Mouse (Mus musculus) ovary, adult 18-20 months (tissue): Measurements from ENCODE around the gene Raet1e.
"Not testable (repeated sequence)": the region's sequence is repeated elsewhere in the genome, so short reads cannot be mapped to it uniquely, and the experiment has no call there.

ENCODE experiments used
- DNase-seq: peaks from one replicate; pipeline ENCODE4 v3.0.0; 2022; ENCODE audit warnings: low spot score, mixed read lengths

The Raet1e gene

GRCm38 (mm10) chr10:22273684-22274305 lies 115.4 kb downstream of the Raet1e start:
- DNase-seq, result no peak

GRCm38 (mm10) chr10:22274445-22275057 lies 116.2 kb downstream of the Raet1e start:
- no peak for DNase-seq

GRCm38 (mm10) chr10:22278468-22278867 lies 120.1 kb downstream of the Raet1e start:
- DNase-seq, result not testable (repeated sequence)

GRCm38 (mm10) chr10:22282816-22283215 lies 124.4 kb downstream of the Raet1e start:
- no peak for DNase-seq

- DNase-seq, result no peak
These were observed 137.3 kb downstream of the Raet1e start for GRCm38 (mm10) chr10:22295676-22296075.

DNA sequence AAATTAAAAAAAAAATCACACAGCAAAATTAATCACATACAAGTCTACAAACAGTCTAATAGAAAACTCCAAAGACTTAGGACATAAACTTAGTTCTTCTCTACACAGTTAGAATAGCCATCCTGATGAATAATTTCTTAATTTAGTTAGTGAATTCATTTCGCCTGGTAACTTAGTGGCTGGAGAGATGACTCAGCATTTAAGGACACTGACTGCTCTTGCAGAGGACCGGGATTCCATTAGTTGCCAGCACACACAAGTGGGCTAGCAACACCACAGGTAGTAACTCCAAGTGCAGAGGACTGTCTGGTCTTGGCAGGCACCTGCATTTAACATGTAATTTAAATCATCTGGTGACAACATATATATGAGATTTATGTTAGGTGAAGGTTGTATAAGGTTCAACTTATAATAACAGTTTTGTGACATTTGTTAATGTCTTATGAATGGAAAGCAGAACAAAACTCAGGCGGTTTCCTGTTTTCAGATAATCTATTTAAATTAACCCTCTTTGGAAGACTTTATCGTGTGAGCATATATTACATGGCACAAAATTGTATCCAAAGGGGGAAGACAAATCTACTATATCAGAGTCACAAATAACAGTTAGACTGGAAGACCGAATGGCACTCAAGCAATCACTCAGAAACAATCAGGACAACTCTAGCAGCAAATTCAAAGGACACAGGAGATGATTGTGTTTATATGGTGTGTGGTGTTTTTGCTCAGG lies 138.8 kb downstream of the Raet1e start:
- no peak for DNase-seq

DNA sequence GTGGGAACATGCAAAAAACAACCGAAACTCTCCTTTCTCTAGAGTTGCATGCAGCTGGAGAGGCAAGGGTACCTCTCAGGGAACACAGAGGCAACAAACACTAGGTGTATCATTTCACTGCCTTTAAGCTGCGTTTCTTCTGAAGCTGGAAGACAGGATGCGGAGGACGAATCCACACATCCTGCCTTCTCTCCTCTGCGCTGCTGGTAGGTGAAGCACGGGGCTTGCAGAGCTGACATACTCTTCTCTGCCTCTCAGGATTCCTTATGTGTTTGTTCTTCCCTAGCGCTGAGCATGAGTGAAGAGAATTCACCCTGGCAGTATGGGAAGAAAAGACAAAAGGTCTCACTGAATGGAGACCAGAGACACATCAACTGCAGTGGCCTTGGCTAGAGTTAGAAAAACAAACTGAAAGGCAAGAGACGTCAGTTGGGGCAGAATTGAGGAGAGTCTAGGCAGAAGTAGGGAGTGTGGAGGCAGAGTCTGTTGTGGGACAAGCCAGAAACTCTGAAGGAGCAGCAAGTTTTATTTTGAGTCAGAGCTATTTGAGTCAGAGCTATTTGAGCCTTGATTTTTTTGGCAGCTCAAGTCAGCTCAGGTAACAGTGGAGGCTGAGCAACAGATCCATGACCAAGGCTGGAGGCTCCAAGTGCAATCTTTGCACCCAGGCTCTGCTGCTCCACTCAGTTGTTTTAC lies 139.5 kb downstream of the Raet1e start:
- no peak for DNase-seq

- no peak for DNase-seq
These were observed 141.0 kb downstream of the Raet1e start for GRCm38 (mm10) chr10:22299324-22299723.

DNA sequence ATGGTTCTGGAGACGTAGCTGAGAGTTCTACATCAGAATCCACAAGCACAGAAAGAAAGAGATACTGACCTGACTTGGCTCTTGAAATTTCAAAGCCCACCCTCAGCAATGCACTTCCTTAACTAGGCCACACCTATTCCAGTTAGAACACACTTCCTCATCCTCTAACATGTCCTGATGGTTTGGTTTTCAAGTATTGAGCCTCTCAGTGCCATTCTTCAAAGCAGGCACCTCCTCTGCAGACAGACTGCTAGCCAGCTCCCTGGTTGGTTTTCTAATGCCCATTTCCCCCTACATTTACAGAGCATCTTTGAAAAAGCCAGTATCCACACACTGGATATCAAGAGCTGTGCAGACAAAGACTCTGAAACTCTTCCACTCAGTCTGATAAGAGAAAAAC lies 143.3 kb downstream of the Raet1e start:
- no peak for DNase-seq

DNA sequence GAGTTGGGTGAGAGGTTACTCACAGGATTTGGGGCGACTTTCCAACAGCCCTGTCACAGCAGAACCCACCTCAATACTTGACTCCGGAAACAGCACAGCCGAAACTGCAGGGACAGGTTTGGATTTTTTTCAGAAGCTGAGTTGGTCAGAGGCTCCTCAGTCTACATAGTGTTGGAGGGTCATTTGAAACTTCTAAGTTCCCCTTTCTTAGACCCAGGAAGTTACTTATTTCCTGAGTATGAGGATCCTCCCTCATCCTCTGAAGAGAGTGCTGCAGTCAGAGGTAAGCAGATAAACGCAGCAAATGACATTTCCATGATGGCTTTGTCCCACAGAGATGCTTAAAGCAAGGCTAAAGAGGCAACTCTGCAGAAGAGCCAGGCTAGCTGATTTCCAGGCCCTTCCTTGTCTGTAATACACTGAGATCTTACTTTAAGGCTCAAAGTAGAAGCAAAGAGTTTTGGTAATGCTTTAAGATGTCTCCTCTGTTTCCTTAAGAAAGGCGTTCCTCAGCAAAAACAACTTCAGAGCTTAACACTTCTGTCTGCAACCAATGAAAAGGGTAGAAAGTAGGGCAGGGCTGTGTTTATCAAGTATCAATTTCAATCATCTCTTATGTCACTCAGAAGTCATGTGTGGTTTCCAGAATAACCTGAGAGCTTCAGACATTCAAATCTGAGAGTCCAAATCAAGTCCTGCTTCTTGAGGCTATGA lies 144.1 kb downstream of the Raet1e start:
- DNase-seq, result no peak

GRCm38 (mm10) chr10:22303736-22304135 lies 145.4 kb downstream of the Raet1e start:
- no peak for DNase-seq

GRCm38 (mm10) chr10:22305801-22306200 lies 147.4 kb downstream of the Raet1e start:
- DNase-seq, result no peak

DNA sequence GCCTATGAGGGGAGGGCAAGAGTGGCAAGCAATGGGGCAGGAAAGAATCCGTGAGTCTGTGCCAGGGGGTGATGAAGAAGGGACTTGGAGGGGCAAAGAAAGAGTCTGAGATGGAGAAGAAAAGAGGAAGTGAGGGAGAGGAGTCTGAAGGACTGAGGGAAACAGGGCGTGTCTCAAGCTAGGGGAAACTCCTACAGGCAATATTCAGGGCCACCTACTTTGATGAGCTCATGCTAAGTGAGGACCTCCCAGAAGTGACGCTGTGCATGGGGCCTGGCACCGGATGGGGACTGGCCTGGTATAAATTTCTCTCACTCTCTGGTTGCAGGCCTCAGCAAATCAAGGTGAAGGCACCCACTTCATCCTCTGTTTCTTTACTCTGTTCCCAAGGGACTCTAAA lies 148.1 kb downstream of the Raet1e start:
- no peak for DNase-seq

DNA sequence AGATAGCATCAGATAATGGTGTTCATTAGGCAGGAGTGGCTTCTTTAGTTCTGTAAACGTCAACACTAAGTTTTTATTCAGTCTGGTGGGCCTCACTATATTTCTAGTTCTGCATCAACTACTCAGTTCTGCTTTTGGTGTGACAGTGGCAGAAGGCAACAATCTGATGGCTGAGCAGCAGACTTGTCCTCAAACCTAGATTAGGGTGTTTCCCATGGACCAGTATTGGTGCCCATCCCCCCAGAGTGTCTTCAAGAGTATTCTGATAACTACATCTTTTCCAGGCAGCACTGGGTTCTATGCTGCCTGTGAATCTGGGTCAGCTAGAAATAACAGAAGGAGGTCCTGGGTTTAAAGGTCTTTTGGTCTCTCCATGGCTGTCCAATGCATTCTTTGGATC lies 149.9 kb downstream of the Raet1e start:
- DNase-seq, result no peak

DNA sequence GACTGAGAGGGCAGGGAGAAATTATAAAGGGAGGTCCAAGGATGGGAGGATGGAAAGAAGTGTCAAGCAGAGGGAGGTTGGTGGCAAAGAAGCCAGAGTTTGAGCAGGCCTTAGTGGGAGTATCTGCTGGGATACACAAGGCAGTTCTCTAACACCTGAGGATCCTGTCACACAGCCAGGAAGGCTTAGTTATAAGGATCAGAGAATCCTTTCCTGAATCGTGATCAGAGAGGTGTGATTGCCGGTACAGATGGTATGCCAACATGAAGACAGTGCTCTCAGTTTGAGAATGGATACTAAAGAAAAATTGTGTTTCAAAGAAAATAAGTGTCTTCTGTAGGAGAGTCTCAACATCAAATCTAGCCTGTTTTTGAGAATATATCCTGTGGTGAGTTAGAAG lies 164.5 kb downstream of the Raet1e start:
- DNase-seq, result no peak

GRCm38 (mm10) chr10:22345721-22346120 lies 187.4 kb downstream of the Raet1e start:
- not testable (repeated sequence) for DNase-seq

DNA sequence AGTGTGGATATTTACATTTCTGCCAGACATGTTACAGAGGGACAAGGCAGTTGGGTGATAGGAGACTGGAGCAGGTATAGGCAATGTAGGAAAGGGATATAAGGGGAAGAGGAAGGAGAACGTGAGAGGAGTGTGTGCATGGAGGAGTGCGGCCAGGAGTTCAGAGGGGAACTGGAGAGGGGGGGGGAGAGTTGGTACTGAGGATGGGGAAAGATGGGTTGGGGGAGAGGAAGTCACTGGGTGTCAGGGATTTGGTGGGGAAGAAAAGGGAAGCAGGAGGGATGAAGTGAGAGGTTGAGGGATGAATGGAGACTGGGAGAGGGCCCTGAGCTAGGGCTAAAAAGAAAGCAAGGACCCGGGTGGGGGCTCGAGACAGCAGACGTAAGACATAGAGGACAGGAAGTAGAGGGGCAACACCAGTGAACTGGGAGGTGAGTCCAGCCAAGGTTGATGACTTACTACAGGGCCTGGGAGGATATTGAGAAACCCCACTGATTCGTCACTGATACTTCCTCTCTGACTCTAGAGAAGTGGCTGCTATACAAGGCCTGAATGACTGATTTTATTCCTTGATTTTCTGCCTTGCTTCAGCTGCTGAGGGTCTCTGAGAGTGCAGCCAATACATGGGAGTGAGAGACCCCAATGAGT lies 195.3 kb downstream of the Raet1e start:
- DNase-seq, result not testable (repeated sequence)

DNA sequence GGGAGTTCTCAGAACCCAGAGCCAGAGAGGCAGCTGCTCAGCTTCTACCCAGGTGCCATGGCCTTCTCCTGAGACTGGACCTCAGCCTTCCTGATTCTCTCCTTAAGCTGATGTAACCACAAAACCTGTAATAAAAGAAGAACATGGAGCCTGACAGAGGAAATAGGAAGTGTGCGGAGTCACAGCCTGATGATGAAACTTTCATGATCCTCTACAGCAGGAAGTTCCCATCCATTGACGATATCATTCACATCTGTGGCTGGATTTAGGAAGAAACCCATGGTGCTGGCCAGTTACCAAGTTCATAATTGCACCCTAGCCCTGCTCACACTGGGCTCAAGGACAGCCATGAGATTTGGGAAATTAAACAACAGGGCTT lies 195.8 kb downstream of the Raet1e start:
- not testable (repeated sequence) for DNase-seq

GRCm38 (mm10) chr10:22357373-22357772 lies 199.0 kb downstream of the Raet1e start:
- DNase-seq, result not testable (repeated sequence)

DNA sequence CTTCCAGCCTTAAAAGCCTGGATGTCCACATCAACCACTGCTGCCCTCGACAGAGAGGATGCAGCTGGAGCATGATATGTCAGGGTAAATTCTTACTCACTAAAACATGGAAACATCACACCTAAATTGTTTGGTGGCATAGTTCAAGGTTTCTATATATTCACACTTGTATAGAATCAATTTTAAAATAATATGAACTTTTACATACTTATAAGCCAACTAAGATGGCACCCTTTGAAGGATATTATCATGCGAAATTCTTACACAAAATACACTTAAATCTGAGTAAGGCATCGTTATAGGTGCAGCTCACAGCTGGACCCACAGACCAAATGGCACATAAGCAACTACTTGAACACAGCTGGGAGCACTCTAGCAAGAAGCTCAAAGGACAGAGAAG lies 201.9 kb downstream of the Raet1e start, which contains the start of gene Raet1d:
Gene Raet1d, plus strand, starts transcription at position 301 of the 400 bp plus-strand sequence.
- not testable (repeated sequence) for DNase-seq

DNA sequence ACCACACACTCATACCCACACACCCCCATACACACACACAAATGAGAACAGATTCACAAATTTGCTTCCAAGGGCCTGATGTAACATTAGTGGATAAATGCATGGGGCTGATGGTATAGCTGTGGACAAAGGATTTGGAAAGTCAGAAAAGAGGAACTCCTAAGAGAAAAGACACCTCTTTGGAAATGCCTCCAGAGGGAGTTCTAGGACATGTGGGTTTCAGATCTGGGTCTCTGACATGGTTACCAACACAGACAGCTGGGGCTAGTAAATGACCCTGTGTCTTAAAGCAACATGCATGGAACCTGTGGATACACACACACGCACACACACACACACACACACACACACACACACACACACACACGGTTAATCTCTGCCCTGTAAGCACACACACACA lies 202.6 kb downstream of the Raet1e start:
- not testable (repeated sequence) for DNase-seq
